Mouse (Mus musculus) MEL (cell line): ENCODE data around the gene Tmem104. TPM values are rescaled to one million over a fixed set of nuclear protein-coding genes. Genes with fewer than 3 reads are reported as not detected.

Experiments used
- DNase-seq: peaks from one replicate; pipeline ENCODE4 v3.0.0; 2011; ENCODE audit warnings: low read depth, low spot score
- H3K27ac ChIP-seq: 2 replicates; pipeline ENCODE4 v1.5.1; 2012; ENCODE audit warnings: low read depth, mild to moderate bottlenecking, control low read depth, low read length, moderate library complexity; ENCODE audit not compliant: control insufficient read depth
- H3K27me3 ChIP-seq, 2 experiments: fragments of 150-350 bp in 1 of 2; sonication (generic) in 1 of 2; 2 replicates each; pipeline ENCODE4 v1.6.1; 2012; ENCODE audit warnings: low read length in 2 of 2, mild to moderate bottlenecking in 2 of 2, improper control_type of control experiment in 1 of 2, moderate library complexity in 1 of 2; ENCODE audit not compliant: insufficient read depth in 2 of 2, control insufficient read depth in 1 of 2
- H3K36me3 ChIP-seq, 2 experiments: 2 replicates each; pipeline ENCODE4 v1.6.1; 2012 to 2014; ENCODE audit warnings: low read length in 2 of 2, improper control_type of control experiment in 1 of 2, inconsistent platforms in 1 of 2, mild to moderate bottlenecking in 1 of 2; ENCODE audit not compliant: insufficient read depth in 2 of 2, control insufficient read depth in 1 of 2
- H3K4me1 ChIP-seq, 2 experiments: fragments of 150-350 bp in 1 of 2; sonication (generic) in 1 of 2; 2 replicates each; pipeline ENCODE4 v1.6.1; 2012; ENCODE audit warnings: low read length in 2 of 2, improper control_type of control experiment in 1 of 2, mild to moderate bottlenecking in 1 of 2; ENCODE audit not compliant: insufficient read depth in 2 of 2, control insufficient read depth in 1 of 2
- H3K4me3 ChIP-seq, 2 experiments: fragments of 150-350 bp in 1 of 2; sonication (generic) in 1 of 2; 2 replicates each; pipeline ENCODE4 v1.5.1; 2012; ENCODE audit warnings: low read depth in 2 of 2, low read length in 2 of 2, mild to moderate bottlenecking in 2 of 2, moderate library complexity in 2 of 2, control low read depth in 1 of 2, improper control_type of control experiment in 1 of 2; ENCODE audit not compliant: control insufficient read depth in 1 of 2, insufficient read depth in 1 of 2
- H3K79me2 ChIP-seq: 2 replicates; pipeline ENCODE4 v1.6.1; 2012; ENCODE audit warnings: mild to moderate bottlenecking, low read length, moderate library complexity; ENCODE audit not compliant: control insufficient read depth, poor library complexity, insufficient read depth
- H3K9ac ChIP-seq: 2 replicates; pipeline ENCODE4 v1.6.1; 2012; ENCODE audit warnings: low read depth, mild to moderate bottlenecking, control low read depth, low read length, moderate library complexity; ENCODE audit not compliant: control insufficient read depth, poor library complexity, severe bottlenecking
- H3K9me3 ChIP-seq: fragments of 150-350 bp; sonication (generic); replicated peaks from 2 replicates; pipeline ENCODE4 v1.6.1; 2012; ENCODE audit warnings: mild to moderate bottlenecking, low read length, improper control_type of control experiment, moderate library complexity; ENCODE audit not compliant: insufficient read depth
- BHLHE40 ChIP-seq: IDR thresholded peaks from 2 replicates; pipeline ENCODE4 v1.6.1; 2012; ENCODE audit warnings: low read depth, mild to moderate bottlenecking, inconsistent platforms, low read length, improper control_type of control experiment, borderline replicate concordance
- CHD1 ChIP-seq: IDR thresholded peaks from 2 replicates; pipeline ENCODE4 v1.6.1; 2012; ENCODE audit warnings: low read depth, mild to moderate bottlenecking, inconsistent platforms, low read length, improper control_type of control experiment
- CHD2 ChIP-seq: IDR thresholded peaks from 2 replicates; pipeline ENCODE4 v1.6.1; 2011; ENCODE audit warnings: low read length, improper control_type of control experiment
- E2F4 ChIP-seq: IDR thresholded peaks from 2 replicates; pipeline ENCODE4 v1.6.1; 2011; ENCODE audit warnings: low read depth, low read length, improper control_type of control experiment, borderline replicate concordance
- ELF1 ChIP-seq: IDR thresholded peaks from 2 replicates; pipeline ENCODE4 v1.6.1; 2014; ENCODE audit warnings: low read depth, mild to moderate bottlenecking, inconsistent platforms, low read length, improper control_type of control experiment, moderate library complexity
- EP300 ChIP-seq, 2 experiments: IDR thresholded peaks; 2 replicates each; pipeline ENCODE4 v1.6.1; 2011; ENCODE audit warnings: improper control_type of control experiment in 2 of 2, low read length in 2 of 2, low read depth in 1 of 2, mild to moderate bottlenecking in 1 of 2
- GATA1 ChIP-seq: IDR thresholded peaks from 2 replicates; pipeline ENCODE4 v1.6.1; 2011; ENCODE audit warnings: low read depth, low read length, improper control_type of control experiment
- HCFC1 ChIP-seq: IDR thresholded peaks from 2 replicates; pipeline ENCODE4 v1.6.1; 2012; ENCODE audit warnings: low read depth, mild to moderate bottlenecking, inconsistent platforms, low read length, improper control_type of control experiment, moderate library complexity
- JUND ChIP-seq: IDR thresholded peaks from 2 replicates; pipeline ENCODE4 v1.6.1; 2011; ENCODE audit warnings: low read depth, mild to moderate bottlenecking, improper control_type of control experiment, low read length
- KAT2A ChIP-seq: conservative IDR thresholded peaks from 2 replicates; pipeline ENCODE4 v1.6.1; 2012; ENCODE audit warnings: low read depth, low read length, improper control_type of control experiment, inconsistent platforms
- MAFK ChIP-seq: IDR thresholded peaks from 2 replicates; pipeline ENCODE4 v1.6.1; 2011; ENCODE audit warnings: low read depth, mild to moderate bottlenecking, low read length, improper control_type of control experiment, borderline replicate concordance
- MAZ ChIP-seq: IDR thresholded peaks from 2 replicates; pipeline ENCODE4 v1.6.1; 2012; ENCODE audit warnings: low read depth, mild to moderate bottlenecking, inconsistent platforms, low read length, improper control_type of control experiment
- MEF2A ChIP-seq: IDR thresholded peaks from 2 replicates; pipeline ENCODE4 v1.6.1; 2014; ENCODE audit warnings: low read depth, mild to moderate bottlenecking, inconsistent platforms, low read length, improper control_type of control experiment; ENCODE audit not compliant: poor library complexity, insufficient replicate concordance, severe bottlenecking; ENCODE audit errors: extremely low read depth
- MYB ChIP-seq: IDR thresholded peaks from 2 replicates; pipeline ENCODE4 v1.6.1; 2011; ENCODE audit warnings: mild to moderate bottlenecking, low read depth, low read length, improper control_type of control experiment
- NELFE ChIP-seq: IDR thresholded peaks from 2 replicates; pipeline ENCODE4 v1.6.1; 2011; ENCODE audit warnings: low read depth, low read length, improper control_type of control experiment
- NRF1 ChIP-seq: IDR thresholded peaks from 2 replicates; pipeline ENCODE4 v1.6.1; 2014; ENCODE audit warnings: low read depth, mild to moderate bottlenecking, inconsistent platforms, low read length, improper control_type of control experiment, moderate library complexity; ENCODE audit not compliant: poor library complexity, insufficient read depth, severe bottlenecking
- POLR2A ChIP-seq, 2 experiments: IDR thresholded peaks; 2 replicates each; pipeline ENCODE4 v1.6.1; 2011 to 2012; ENCODE audit warnings: low read length in 2 of 2, mild to moderate bottlenecking in 2 of 2, control low read depth in 1 of 2, improper control_type of control experiment in 1 of 2, low read depth in 1 of 2, moderate library complexity in 1 of 2; ENCODE audit not compliant: control insufficient read depth in 1 of 2, insufficient read depth in 1 of 2, poor library complexity in 1 of 2
- POLR2AphosphoS5 ChIP-seq: IDR thresholded peaks from 2 replicates; pipeline ENCODE4 v1.6.1; 2012; ENCODE audit warnings: low read depth, borderline replicate concordance, mild to moderate bottlenecking, inconsistent platforms, low read length, moderate library complexity, mixed read lengths
- RAD21 ChIP-seq: IDR thresholded peaks from 2 replicates; pipeline ENCODE4 v1.6.1; 2011; ENCODE audit warnings: mild to moderate bottlenecking, low read depth, low read length, improper control_type of control experiment
- SIN3A ChIP-seq: IDR thresholded peaks from 2 replicates; pipeline ENCODE4 v1.6.1; 2012; ENCODE audit warnings: low read length, improper control_type of control experiment, inconsistent platforms
- SMC3 ChIP-seq: IDR thresholded peaks from 2 replicates; pipeline ENCODE4 v1.6.1; 2011; ENCODE audit warnings: low read depth, low read length, improper control_type of control experiment
- TAL1 ChIP-seq: IDR thresholded peaks from 2 replicates; pipeline ENCODE4 v1.6.1; 2012; ENCODE audit warnings: mild to moderate bottlenecking, inconsistent platforms, low read length, moderate library complexity, mixed read lengths
- TBP ChIP-seq: IDR thresholded peaks from 2 replicates; pipeline ENCODE4 v1.8.0; 2011; ENCODE audit warnings: low read depth, low read length, improper control_type of control experiment
- TCF12 ChIP-seq: IDR thresholded peaks from 2 replicates; pipeline ENCODE4 v1.6.1; 2014; ENCODE audit warnings: low read depth, mild to moderate bottlenecking, inconsistent platforms, low read length, improper control_type of control experiment, moderate library complexity
- UBTF ChIP-seq: IDR thresholded peaks from 2 replicates; pipeline ENCODE4 v1.6.1; 2012; ENCODE audit warnings: low read depth, mild to moderate bottlenecking, inconsistent platforms, low read length, improper control_type of control experiment, moderate library complexity, borderline replicate concordance; ENCODE audit not compliant: insufficient read depth
- USF2 ChIP-seq, 2 experiments: IDR thresholded peaks; 2 replicates each; pipeline ENCODE4 v1.6.1; 2011 to 2012; ENCODE audit warnings: improper control_type of control experiment in 2 of 2, low read length in 2 of 2, borderline replicate concordance in 1 of 2, inconsistent platforms in 1 of 2, low read depth in 1 of 2, mild to moderate bottlenecking in 1 of 2; ENCODE audit not compliant: insufficient read depth in 1 of 2
- ZNF384 ChIP-seq: IDR thresholded peaks from 2 replicates; pipeline ENCODE4 v1.6.1; 2012; ENCODE audit warnings: low read depth, mild to moderate bottlenecking, inconsistent platforms, low read length, improper control_type of control experiment
- polyA plus RNA-seq, 2 experiments: library from polyadenylated mRNA; stranded (reverse) in 1 of 2; unstranded in 1 of 2; fragments of >175 nt in 1 of 2; fragments of >200 nt in 1 of 2; gene quantifications; 2 replicates each; pipeline versions ENCODE4 v1.2.1 to v1.2.4; 2012; ENCODE audit warnings: low replicate concordance in 2 of 2, low read depth in 1 of 2; ENCODE audit not compliant: insufficient read length in 2 of 2, insufficient read depth in 1 of 2, missing spikeins in 1 of 2
- total RNA-seq: library from RNA; depleted of rRNA; stranded (reverse); fragments of 300-350 nt; gene quantifications from 2 replicates; pipeline ENCODE4 v1.2.3, GENCODE M21; 2012

Gene Tmem104
- total and polyA plus RNA-seq, 3 experiments, result 21.9 to 24.8 TPM; not detected in 1

DNA sequence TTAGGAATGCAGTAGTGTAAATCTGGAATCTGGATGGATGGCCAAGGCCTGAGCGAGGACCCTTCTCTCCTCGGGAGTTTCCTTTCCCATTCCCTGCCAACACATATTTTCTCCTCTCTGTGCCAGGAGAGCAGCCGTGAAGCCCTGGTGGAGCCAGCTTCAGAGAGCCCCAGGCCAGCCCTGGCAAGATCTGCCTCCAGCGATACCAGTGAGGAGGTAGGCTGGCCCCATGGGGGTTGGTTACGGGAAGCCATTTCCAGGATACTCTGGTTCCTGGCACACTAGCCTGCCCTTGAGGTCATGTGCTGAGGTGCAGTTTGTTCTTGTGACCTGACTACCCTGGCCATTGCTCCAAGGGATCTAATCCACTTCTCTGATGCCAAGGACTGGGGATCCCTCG lies 7.4 kb upstream of the Tmem104 start:
- DNase-seq, result no peak
- Histone ChIP-seq H3K9me3 (no peaks in the 10 kb centered on the region), H3K4me3 (no peak overlapping the region), H3K9ac (no peak overlapping the region), H3K79me2 (no peaks in the 10 kb centered on the region), H3K27me3 (no peaks in the 10 kb centered on the region), H3K27ac (no peak overlapping the region), H3K4me1 (peaks cover 0 to 5% of the 10 kb centered on the region in 2 experiments; a peak in 2 of 4 replicates), H3K36me3 (peaks cover 4% of the 10 kb centered on the region in 2 experiments)
- TF ChIP-seq E2F4 (no peak), NRF1 (no peak), UBTF (no peak), JUND (no peak), TCF12 (no peak), GATA1 (no peak), HCFC1 (no peak), TAL1 (no peak), POLR2A (IDR thresholded peaks at IDR 0.05; ENCODE audit: control insufficient read depth in 1 of 2, insufficient read depth in 1 of 2, low read depth in 1 of 2, low read length in 2 of 2, poor library complexity in 1 of 2) (no peak), MEF2A (no peak), ZNF384 (no peak), MAFK (no peak)

DNA sequence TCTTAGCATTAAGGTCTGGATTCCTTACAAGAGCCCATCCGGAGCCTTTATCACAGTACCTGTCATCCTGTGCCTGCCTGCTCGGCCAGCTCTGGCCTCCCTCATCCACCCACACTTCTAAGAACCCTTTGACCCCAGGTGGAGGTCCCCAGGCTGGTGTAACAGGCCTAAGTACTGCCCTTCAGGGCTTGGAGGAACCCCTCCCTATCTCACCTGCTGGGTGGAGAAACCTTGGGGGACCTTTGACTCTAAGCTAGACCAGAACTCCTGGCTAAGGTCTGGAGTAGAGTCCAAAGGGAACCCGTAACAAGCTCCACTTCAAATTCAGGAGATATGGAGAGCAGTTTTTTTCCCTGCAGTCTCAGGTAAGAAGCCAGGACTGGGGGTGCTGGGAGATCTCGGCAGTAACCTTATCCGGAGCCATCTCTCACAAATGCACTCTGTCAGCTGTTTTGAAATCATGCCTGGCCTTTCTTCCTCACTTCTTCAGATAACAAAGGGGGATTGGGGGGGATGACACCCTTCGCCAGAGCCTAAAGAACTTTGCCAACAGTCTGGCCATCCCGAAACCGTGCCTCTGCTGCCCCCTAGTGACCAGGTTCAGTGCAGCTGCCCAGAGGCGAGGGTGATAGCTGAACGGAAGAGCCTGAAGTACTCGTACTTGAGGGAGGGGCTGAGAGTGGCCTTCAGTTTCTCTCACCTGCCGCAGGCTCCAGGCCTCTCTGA lies 5.2 kb upstream of the Tmem104 start:
- H3K36me3 ChIP-seq, result peaks cover 4 to 18% of the 10 kb centered on the region in 2 experiments
- no peak overlapping the region for H3K27ac ChIP-seq
- H3K27me3 ChIP-seq, result no peaks in the 10 kb centered on the region
- no peak overlapping the region for H3K4me3 ChIP-seq
- H3K9ac ChIP-seq, result no peak overlapping the region
- no peaks in the 10 kb centered on the region for H3K9me3 ChIP-seq
- peaks cover 11% of the 10 kb centered on the region for H3K79me2 ChIP-seq
- DNase-seq, result peak; percentile 85
- H3K4me1 ChIP-seq, result peaks cover 6 to 16% of the 10 kb centered on the region in 2 experiments
- TF ChIP-seq NELFE (0 out of 2 replicates have a peak, but pooled peaks have one; percentile 26), EP300 (IDR thresholded peaks at IDR 0.05; ENCODE audit: low read depth in 1 of 2, low read length in 2 of 2) (0 out of 4 replicates have a peak, but pooled peaks of 1 of the 2 experiments have one; percentile 15), SMC3 (peak; percentile 82), HCFC1 (0 out of 2 replicates have a peak, but pooled peaks have one; percentile 31), POLR2AphosphoS5 (no peak), MYB (no peak), RAD21 (peak; percentile 84), MEF2A (no peak), BHLHE40 (no peak), POLR2A (IDR thresholded peaks at IDR 0.05; ENCODE audit: control insufficient read depth in 1 of 2, insufficient read depth in 1 of 2, low read depth in 1 of 2, low read length in 2 of 2, poor library complexity in 1 of 2) (no peak), USF2 (IDR thresholded peaks at IDR 0.05; ENCODE audit: borderline replicate concordance in 1 of 2, insufficient read depth in 1 of 2, low read depth in 1 of 2, low read length in 2 of 2) (no peak), MAFK (no peak), CHD1 (no peak), UBTF (no peak), E2F4 (no peak), CHD2 (no peak), ELF1 (0 out of 2 replicates have a peak, but pooled peaks have one; percentile 53), ZNF384 (no peak), TCF12 (0 out of 2 replicates have a peak, but pooled peaks have one; percentile 17), SIN3A (peak; percentile 52; the same call in 1 of the 2 replicates), MAZ (0 out of 2 replicates have a peak, but pooled peaks have one; percentile 57), TAL1 (no peak), TBP (no peak), KAT2A (no peak)
